In the genomic region with DNA sequence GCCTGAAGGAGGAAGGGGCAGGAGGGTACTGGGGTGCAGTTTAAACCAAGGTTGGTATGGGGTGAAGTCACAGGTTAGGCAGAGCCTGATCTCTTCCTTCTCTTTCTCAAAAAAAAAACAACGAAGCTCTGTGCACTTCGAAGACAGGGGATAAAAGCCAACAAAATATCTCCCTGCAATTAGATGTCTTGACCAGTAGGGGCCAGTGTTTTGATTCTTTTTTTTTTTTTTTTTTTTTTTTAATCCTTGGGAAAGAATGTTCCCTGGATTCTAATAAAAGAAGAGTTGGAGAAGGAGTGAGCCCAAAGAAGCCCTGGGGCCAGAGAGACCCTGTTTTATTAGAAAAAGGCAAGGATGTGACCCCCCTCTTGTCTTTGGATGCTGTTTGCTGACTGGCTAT, we compare ENCODE assay signal across 1 mouse cellular context.
TF ChIP-seq lines count a peak whose summit lies in the region.

No protein-coding gene starts in this region.

TF ChIP-seq in MEL, 35 proteins besides CTCF, POLR2A, EP300 and RAD21:
- TF ChIP-seq SMC3 (IDR thresholded peaks at IDR 0.05; ENCODE audit: low read depth, low read length), result peak; percentile 28
- no peak for TF ChIP-seq TBP (IDR thresholded peaks at IDR 0.05; ENCODE audit: low read depth, low read length)
- no peak for TF ChIP-seq BHLHE40 (IDR thresholded peaks at IDR 0.05; ENCODE audit: borderline replicate concordance, low read depth, low read length)
- peak; percentile 51; the same call in 1 of the 2 replicates for TF ChIP-seq ZKSCAN1 (IDR thresholded peaks at IDR 0.05; ENCODE audit: low read depth, low read length)
- 0 out of 2 replicates have a peak, but pooled peaks have one; percentile 11 for TF ChIP-seq ZC3H11A (IDR thresholded peaks at IDR 0.05; ENCODE audit: low read depth, low read length)
- no peak for TF ChIP-seq MXI1 (IDR thresholded peaks at IDR 0.05; ENCODE audit: low read depth, low read length)
- TF ChIP-seq MAFK (IDR thresholded peaks at IDR 0.05; ENCODE audit: borderline replicate concordance, low read depth, low read length), result no peak
- peak; percentile 99 for TF ChIP-seq ZNF384 (IDR thresholded peaks at IDR 0.05; ENCODE audit: low read depth, low read length)
- TF ChIP-seq MEF2A (IDR thresholded peaks at IDR 0.05; ENCODE audit: extremely low read depth, insufficient replicate concordance, low read depth, low read length, poor library complexity, severe bottlenecking), result no peak
- TF ChIP-seq CHD1 (IDR thresholded peaks at IDR 0.05; ENCODE audit: low read depth, low read length), result no peak
- no peak for TF ChIP-seq MYB (IDR thresholded peaks at IDR 0.05; ENCODE audit: low read depth, low read length)
- TF ChIP-seq HCFC1 (IDR thresholded peaks at IDR 0.05; ENCODE audit: low read depth, low read length), result no peak
- TF ChIP-seq USF1 (IDR thresholded peaks at IDR 0.05; ENCODE audit: low read depth, low read length), result no peak
TF ChIP-seq in MEL: peak in this region for 4.
